Comparison of ENCODE assay signal across 25 mouse cellular contexts in genomic region chr1:32092221-32092620, GRCm38 (mm10).
"Had no signal": no experiment of that assay in that cellular context is flagged by ENCODE, and none has a peak within 500 bp of the region (broad histone marks: within the 10 kb centered on the region; RNA-seq: fewer than 3 reads in every experiment).

No protein-coding gene starts in this region.

- DNase-seq: gastrocnemius, postnatal 14 days; gastrocnemius, postnatal 36 days; heart, adult 11 months; heart, adult 2 months; heart, postnatal 14 days; heart, postnatal 4 days; kidney, adult 18-20 months; kidney, adult 8-10 months; kidney, postnatal 10 days; kidney, postnatal 25 days; kidney, postnatal 4 days; layer of hippocampus, postnatal 36 days; left cerebral cortex, postnatal 4 days had no signal

- H3K9me3 ChIP-seq: heart, embryonic 13.5 days; heart, embryonic 15.5 days; hindbrain, embryonic 13.5 days; hindbrain, embryonic 15.5 days; intestine, embryonic 15.5 days; limb, embryonic 13.5 days; limb, embryonic 15.5 days; liver, embryonic 12.5 days had no signal

- H3K9ac ChIP-seq: heart, embryonic 13.5 days; heart, embryonic 15.5 days; hindbrain, embryonic 13.5 days; hindbrain, embryonic 15.5 days; intestine, embryonic 15.5 days; limb, embryonic 13.5 days; limb, embryonic 15.5 days; liver, embryonic 12.5 days had no signal

- H3K36me3 ChIP-seq: heart, embryonic 13.5 days; heart, embryonic 15.5 days; hindbrain, embryonic 13.5 days; hindbrain, embryonic 15.5 days; intestine, embryonic 15.5 days; limb, embryonic 13.5 days; limb, embryonic 15.5 days; liver, embryonic 12.5 days had no signal

- H3K4me1 ChIP-seq: heart, embryonic 13.5 days; heart, embryonic 15.5 days; hindbrain, embryonic 13.5 days; intestine, embryonic 15.5 days; limb, embryonic 13.5 days; limb, embryonic 15.5 days; liver, embryonic 12.5 days had no signal

- ATAC-seq: inflammation-experienced regulatory T-cells, adult 6 months; intestine, embryonic 15.5 days; intestine, postnatal 0 days; liver, embryonic 12.5 days had no signal

- H3K4me2 ChIP-seq: heart, embryonic 11.5 days; heart, embryonic 13.5 days; heart, embryonic 15.5 days; hindbrain, embryonic 13.5 days; hindbrain, embryonic 15.5 days; intestine, embryonic 15.5 days; limb, embryonic 13.5 days; limb, embryonic 15.5 days; liver, embryonic 12.5 days had no signal

- H3K4me3 ChIP-seq: heart, adult 2 months; heart, embryonic 13.5 days; heart, embryonic 15.5 days; hindbrain, embryonic 13.5 days; hindbrain, embryonic 15.5 days; intestine, embryonic 15.5 days; layer of hippocampus, adult 2 months; limb, embryonic 13.5 days; limb, embryonic 15.5 days; liver, embryonic 12.5 days had no signal

- H3K27me3 ChIP-seq: heart, embryonic 13.5 days; heart, embryonic 15.5 days; hindbrain, embryonic 13.5 days; hindbrain, embryonic 15.5 days; intestine, embryonic 15.5 days; limb, embryonic 13.5 days; limb, embryonic 15.5 days; liver, embryonic 12.5 days had no signal

- H3K27ac ChIP-seq: heart, adult 2 months; heart, embryonic 13.5 days; heart, embryonic 15.5 days; hindbrain, embryonic 13.5 days; intestine, embryonic 15.5 days; layer of hippocampus, adult 2 months; limb, embryonic 13.5 days; limb, embryonic 15.5 days; liver, embryonic 12.5 days had no signal
